Mouse (Mus musculus) lung, postnatal 0 days (tissue): Measurements from ENCODE around the gene Trim34b.
"Not testable (repeated sequence)": the region's sequence is repeated elsewhere in the genome, so short reads cannot be mapped to it uniquely, and the experiment has no call there.

Source experiments
- CTCF ChIP-seq: IDR thresholded peaks from 2 replicates; pipeline ENCODE4 v1.5.1; 2016; ENCODE audit warnings: antibody characterized with exemption, mild to moderate bottlenecking
- EP300 ChIP-seq: IDR thresholded peaks from 2 replicates; pipeline ENCODE4 v1.6.1; 2016; ENCODE audit warnings: antibody characterized with exemption, mild to moderate bottlenecking, control low read depth

DNA sequence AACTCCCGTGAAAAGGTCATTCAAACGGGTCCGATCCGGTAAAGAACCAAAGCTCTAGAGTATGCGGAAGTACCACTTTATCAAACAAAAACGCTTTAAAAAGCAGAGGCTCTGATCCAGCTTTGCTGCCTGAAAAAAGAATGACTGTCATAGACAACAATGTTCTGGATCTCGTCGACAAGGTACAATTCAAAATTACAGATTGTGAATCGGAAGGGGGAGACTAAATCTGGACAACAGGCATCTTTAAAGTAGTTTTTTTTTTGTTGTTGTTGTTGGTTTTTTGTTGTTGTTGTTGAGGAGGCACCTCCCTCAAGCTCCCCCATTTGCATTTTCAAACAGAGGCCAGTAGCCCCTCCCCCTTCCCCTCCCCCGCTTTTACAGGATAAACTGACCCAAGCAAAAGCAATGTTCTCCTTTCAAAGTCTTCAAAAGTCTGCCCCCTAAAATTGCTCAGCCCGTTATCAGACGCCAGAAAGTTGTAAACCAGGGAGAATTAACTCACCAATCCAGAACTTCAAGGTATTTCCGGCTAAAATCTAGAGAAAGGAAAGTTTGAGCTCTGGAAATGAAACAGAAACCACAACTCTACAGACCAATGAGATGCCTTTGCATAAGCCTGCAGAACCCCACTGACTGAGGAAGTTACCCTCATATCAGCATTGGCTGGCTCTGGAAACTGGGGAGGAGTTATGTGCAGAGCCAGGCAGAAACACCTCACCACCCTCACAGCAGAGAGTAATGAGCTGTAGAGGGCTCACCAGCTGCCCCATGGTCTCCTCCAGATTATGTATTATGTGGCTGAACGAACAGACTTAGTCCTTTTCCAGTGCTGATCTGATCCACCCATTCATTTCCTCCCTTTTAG lies 41.5 kb upstream of the Trim34b start, which contains the start of gene Trim5:
- not testable (repeated sequence) for TF ChIP-seq CTCF, EP300
